Mouse (Mus musculus): ENCODE data around the gene Gpatch8.

Gene Gpatch8

GRCm38 (mm10) chr11:102556031-102556715, at the start of gene Gpatch8:
Gene Gpatch8 (minus strand): TSS chr11:102556392.
- DNase-seq = peak; percentile 93

GRCm38 (mm10) chr11:102604777-102605552, 48.8 kb upstream of the Gpatch8 start:
- peak; percentile 18 for DNase-seq

DNA sequence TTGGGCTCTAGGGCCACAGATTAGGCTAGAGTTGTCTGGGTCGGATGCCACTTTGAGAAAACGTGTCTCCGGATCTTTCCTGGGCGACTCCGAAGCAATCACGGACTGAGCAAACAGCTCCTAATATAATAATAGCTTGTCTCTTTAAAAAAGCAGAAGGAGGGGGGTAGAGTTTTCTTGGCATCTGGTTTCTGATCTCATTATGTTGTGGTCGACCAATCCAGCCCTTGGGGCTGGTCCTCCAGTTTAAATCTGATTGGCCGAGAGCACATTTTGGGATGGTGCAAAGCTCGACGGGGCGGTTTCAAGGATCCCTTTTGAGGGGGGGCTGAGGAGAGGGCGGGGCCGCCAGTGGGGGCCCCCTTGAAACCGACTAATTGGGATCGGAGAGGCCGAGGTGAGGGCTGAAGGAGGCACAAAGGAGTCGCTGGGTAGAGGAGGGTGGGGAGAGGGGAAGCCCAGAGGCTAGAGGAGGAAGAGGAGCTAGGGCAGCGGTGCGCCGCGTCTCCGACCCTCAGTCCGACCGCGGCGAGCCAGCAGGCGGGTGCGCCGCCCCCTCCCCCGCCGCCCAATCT, 47.9 kb upstream of the Gpatch8 start, which contains the start of gene Fzd2:
TSS of gene Fzd2 (plus strand) at position 387 of the 575 bp plus-strand sequence.
- DNase-seq = peak; percentile 77

DNA sequence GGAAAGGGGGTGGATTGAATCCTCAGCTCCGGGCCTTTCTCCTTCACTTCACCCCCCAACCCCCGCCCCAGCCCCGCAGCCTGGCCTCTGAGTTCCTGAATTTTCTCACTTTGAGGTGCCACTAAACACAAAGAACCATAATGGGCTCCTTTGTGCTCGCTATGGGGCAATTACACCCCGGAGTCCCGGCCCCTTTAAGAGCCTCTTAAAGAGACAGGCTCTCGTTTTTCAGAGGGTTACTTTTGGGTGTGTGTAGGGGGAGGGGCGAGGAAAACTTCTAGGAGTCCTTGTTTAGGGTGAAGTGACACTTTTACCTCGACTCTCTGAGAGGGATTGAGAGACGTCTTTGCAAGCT, 47.3 kb upstream of the Gpatch8 start:
- DNase-seq = peak; percentile 25

DNA sequence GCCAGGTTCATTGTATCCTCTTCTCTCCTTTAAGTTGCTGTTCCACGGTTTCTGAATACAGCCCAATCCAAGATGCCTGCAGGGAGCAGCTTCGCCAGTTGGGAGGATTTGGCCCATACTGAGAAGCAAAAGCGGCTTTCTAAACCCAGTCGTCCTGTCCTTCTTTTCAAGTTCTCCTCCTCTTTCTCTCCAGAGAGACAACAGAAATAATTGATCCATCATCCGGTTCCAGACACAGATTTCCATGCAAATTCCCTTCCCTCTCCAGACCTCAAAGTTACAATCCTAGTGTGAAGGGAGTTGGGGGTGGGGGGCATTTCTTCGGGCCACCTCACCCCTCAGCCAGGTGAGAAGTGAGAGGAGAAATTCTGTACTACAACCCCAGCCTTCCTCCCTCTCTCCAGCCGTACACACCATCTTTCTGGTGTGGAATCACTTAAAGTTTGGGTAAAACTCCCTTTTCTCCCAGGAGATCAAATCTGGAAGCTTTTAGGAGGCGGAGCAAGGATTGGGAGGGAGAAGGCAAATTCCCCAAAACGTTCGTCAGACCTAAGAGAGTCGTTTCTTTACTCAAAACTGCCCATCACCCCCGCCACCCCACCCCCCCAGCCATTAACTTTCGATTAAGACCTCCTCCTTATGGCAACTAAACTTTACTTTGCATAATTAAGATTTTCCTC, 46.8 kb upstream of the Gpatch8 start:
- no peak for DNase-seq

GRCm38 (mm10) chr11:102599912-102600311, 43.7 kb upstream of the Gpatch8 start:
- DNase-seq = no peak

GRCm38 (mm10) chr11:102595341-102595820, 39.2 kb upstream of the Gpatch8 start:
- peak; percentile 44 for DNase-seq

DNA sequence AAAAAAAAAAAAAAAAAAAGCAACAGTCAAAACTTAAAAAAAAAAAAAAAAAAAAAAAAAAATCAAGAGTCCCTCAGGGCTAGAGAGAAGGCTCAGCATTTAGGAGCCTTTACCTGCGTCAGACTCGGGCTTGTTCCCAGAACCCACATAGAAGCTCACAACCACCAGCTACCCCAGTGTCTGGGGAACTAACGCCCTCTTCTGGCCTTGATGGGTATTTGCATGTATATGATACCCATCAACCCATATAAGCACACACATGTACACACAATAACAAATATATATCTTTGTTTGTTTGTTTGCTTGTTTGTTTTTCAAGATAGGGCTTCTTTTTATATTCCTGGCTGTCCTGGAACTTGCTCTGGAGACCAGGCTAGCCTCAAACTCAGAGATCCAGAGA, 31.4 kb upstream of the Gpatch8 start:
- DNase-seq = no peak

GRCm38 (mm10) chr11:102586445-102587130, 30.4 kb upstream of the Gpatch8 start:
- no peak for DNase-seq

GRCm38 (mm10) chr11:102582736-102583135, 26.5 kb upstream of the Gpatch8 start:
- no peak for DNase-seq

DNA sequence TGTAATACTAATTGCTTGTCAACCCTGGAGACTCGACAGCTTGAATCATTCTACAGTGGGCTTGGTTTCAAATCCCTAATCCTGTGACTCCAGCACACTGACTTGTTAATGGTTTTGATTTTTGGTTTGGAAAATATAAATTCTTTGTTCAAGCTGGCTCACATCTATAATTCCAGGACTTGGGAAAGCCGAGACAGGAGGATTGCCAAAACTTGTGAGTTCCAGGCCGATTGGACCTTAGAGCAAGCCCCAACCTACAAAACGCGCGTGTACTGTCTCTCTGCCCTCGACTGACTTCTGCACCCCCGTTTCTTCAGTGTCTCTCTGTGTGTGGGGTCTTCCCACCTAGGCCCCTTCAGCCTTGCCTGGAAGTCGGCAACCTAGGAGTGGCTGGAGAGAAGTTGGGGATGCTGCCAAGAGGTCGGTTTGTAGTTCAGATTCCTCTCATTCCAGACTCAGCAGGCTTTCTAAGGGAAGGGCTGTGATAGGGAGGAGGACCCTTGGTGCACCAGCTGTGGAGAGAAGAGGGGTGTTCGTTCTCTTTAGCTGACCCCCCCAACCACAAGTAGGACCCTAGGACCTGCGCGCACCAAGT, 25.9 kb upstream of the Gpatch8 start:
- no peak for DNase-seq

DNA sequence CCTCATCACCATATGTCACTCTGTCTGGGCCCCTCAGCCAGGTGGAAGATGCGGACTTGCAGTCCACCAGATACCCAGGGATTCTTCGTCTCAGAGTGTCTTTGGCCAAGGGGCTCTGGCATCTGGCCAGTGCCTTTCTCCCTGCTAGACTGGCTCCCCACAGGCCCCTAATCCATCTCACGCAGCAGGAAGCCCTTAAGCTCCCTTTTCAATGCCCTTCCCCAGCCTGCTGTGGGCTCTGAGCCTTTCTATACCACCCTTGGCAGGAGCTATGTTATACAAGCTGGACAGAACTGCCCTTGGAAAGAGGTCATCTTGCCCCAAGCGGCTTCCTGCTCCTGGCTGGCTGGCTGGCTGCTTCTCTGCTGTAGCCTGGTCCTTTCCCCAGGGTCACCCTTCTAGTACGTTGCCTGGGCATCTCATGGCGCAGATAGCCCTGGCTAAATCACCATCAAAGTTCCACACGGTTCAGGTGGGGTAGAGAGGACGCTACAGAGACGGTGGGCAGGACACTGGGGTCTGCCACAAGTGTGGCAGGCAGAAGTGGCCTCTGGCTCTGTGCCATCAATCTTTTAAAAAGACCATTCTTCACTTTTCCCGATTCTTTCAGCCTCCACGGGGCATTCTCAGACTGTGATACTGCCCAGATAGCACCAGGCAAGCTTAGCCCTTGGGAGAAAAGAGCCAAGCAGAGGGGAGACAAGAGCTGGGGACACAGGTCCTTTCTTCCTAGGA, 25.3 kb upstream of the Gpatch8 start:
- no peak for DNase-seq

- no peak for DNase-seq
These were observed 23.8 kb upstream of the Gpatch8 start for GRCm38 (mm10) chr11:102580034-102580330.

DNA sequence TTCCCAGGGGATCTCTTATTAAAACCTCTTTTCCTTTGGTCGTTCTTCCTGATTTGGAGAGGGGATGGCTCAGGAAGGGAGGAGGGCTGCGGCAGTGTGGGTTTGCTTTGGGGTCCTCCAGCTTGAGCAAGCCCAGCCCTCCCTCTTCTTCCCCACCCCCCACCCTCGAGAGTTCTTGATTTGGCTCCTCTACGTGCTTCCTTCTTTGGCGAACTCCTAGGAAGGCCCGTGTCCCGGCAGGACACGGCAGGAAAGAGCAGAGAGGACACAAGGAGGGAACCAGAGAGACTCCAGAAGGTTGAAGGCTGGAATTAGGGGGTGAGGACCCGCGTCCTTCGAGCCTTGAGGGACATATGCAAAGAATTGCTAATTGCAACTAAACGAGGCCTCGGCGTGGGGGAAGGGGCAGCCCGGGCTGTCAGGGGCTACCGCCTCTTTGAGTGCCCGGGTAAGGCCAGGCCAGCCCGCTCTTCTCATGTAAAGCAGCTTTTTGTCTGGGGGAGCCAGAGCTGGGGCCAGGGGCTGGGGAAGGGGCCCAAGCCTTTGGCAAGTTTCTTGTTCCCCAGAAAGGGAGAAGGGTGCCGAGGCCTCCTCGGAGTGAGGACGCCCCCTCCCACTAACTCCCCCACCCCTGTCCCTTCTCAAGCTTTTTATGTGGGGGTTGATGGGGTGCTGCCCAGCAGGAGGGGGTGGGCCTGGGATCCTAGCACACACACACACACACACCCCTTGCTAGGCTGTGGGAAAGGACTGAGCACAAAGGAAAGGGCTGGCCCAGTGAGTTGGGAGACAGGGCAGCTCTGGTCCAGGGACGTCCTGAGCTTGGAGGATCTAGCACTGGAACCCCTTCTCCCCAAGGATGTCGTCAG, 23.2 kb upstream of the Gpatch8 start, which contains the start of gene Gm11627:
TSS of gene Gm11627 (minus strand) at position 297 of the 869 bp plus-strand sequence.
- peak; percentile 17 for DNase-seq

DNA sequence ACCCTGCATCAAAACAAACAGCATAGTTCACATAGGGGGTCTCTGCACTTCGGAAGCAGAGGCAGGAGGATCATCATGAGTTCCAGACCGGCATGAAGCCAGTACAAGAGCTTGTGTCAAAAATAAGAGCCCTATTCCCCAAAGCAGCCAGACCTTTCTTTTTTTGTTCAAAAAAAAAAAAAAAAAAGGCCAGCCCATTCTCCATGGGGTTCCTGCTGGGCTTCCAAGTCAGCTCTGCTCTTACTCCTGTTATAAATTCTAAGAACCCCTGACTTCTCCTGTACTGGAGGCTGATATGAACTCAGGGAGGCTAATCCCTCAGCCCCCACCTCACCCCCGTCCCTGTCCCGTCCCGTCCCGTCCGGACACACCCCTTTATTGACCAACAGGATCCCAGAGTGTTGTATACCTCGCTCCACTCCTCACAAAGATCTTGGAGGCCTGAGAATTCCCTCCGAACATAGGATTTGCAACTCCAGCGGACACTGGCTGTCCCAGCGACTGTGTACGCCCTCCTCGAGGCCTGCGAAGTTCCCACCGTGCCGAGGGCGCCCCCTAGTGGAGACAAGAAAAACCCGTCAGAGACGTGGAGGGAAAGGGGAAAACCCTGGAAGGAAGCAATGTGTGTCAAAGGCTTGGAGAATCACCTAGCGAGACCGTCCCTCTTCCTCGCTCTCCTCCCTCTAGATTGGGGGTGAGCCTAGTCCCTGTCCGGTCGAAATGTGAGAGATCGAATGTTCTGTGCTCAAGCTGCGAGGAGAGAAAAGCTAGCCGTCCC, 22.3 kb upstream of the Gpatch8 start:
- peak; percentile 88 for DNase-seq

DNA sequence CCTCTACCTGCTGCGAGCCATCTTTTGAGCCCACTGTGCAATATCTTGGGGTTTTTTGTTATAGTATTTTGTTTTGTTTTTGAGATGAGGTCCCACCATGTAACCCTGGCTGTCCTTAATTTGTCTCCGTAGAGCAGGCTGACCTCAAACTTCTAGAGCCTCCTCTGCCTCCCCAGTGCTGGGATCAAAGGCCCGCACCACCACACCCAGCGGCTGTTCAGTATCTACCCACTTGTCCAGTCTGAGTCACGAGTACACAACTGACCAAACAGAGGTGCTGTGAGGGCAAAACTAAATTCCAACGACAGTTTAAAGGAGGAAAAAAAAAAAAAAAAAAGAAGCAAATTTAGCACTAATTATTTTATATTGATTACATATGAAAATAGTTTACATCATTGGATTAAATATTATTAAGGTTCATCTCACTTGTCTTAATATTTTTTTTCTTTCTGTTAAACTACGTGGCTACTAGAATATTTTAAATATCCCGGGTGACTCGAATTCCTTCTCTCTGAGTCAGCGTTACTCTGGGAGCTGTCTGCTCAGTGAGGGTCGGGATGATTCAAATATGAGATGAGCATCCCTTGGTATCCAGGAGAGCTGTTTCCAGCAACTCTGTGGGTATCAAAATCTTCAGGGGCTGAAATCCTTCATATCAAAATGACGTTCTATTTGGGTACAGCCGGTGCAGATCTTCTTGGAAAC, 20.0 kb upstream of the Gpatch8 start:
- DNase-seq = no peak

DNA sequence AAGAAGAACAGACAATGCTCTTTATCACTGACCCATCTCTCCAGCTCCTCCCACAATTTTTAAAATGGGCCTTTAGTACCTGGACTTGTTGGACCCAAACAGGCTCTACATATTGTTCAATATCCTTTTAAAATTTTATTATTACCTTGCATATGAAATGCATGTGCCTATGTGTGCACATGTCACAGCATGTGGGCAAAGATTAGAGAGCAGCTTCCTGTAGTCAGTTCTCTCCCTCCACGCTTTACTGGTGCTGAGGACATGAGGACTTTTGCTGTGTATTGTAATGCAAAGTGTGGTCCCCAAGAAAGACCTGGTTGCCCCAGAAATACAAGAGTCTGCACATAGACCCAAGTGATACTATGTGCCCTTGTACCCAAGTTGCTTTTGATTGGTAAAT, 18.8 kb upstream of the Gpatch8 start:
- DNase-seq = no peak

- peak; percentile 90 for DNase-seq
These were observed 16.9 kb upstream of the Gpatch8 start for GRCm38 (mm10) chr11:102572866-102573663.

All from liver (tissue).